Mouse (Mus musculus): ENCODE results near the gene Tacc2. TPM values are rescaled to one million over a fixed set of nuclear protein-coding genes. Genes with fewer than 3 reads are reported as not detected.
A peak's percentile ranks its signal among the peaks of the same experiment; 100 is the strongest.

The Tacc2 gene
- polyA plus RNA-seq, 1 experiment from 2014 or later = 72.4 TPM

DNA sequence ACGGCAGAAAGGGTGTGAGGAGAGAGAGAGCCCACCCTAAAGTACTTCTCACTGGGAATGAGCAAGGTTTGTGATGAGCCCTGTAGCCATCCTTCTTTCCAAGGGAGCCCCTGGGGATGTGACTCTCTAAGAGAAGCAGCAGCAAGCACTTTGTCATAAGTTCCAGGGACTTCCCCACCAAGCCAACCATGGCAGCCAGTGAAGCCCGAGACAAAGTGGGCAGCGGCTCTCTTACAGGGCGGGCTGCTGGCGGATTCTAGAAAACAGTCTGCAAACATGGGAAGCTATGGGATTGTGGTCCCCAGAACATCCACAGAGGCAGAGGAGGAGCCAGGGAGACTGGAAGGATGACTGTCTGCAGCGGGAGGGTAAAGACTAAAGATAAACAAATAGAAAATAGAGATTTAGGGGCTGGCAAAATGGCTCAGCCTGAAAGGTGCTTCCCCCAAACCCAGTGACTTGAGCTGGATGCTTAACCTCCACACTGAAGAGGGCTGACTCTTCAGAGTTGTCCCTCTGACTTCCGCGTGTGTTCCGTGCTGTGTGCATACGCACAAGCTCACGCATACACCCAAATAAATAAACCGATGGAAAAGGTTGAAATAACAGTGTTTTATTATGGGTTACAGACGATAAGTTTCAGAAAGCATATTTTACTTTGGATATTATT, 118.6 kb downstream of the Tacc2 start:
- Histone ChIP-seq H3K9ac (replicated peaks; ENCODE audit: low read length) (peak overlapping the region; percentile 36; the same call in 1 of the 2 replicates), H3K27me3 (ENCODE audit: control insufficient read depth, insufficient read depth, low read length) (no peaks in the 10 kb centered on the region), H3K4me3 (replicated peaks; ENCODE audit: low read depth, low read length) (peak overlapping the region; percentile 93; the same call in 1 of the 2 replicates), H3K9me3 (ENCODE audit: control insufficient read depth, low read length) (no peaks in the 10 kb centered on the region), H3K27ac (replicated peaks; ENCODE audit: low read depth, low read length) (0 out of 2 replicates have a peak overlapping the region, but pooled peaks have one; percentile 20), H3K4me1 (ENCODE audit: control insufficient read depth, insufficient read depth, low read length) (peaks cover 47% of the 10 kb centered on the region), H3K36me3 (ENCODE audit: control insufficient read depth, insufficient read depth, low read length) (0 out of 2 replicates have a peak, but pooled peaks cover under 1% of the 10 kb centered on the region), H3K4me2 (ENCODE audit: low read length) (peak overlapping the region; percentile 75)
- WGBS = 67% methylated on average over 13 of the region's 13 CpGs
- no peak for DNase-seq
- no peak for ATAC-seq (ENCODE audit: low FRiP score, low TSS enrichment)

DNA sequence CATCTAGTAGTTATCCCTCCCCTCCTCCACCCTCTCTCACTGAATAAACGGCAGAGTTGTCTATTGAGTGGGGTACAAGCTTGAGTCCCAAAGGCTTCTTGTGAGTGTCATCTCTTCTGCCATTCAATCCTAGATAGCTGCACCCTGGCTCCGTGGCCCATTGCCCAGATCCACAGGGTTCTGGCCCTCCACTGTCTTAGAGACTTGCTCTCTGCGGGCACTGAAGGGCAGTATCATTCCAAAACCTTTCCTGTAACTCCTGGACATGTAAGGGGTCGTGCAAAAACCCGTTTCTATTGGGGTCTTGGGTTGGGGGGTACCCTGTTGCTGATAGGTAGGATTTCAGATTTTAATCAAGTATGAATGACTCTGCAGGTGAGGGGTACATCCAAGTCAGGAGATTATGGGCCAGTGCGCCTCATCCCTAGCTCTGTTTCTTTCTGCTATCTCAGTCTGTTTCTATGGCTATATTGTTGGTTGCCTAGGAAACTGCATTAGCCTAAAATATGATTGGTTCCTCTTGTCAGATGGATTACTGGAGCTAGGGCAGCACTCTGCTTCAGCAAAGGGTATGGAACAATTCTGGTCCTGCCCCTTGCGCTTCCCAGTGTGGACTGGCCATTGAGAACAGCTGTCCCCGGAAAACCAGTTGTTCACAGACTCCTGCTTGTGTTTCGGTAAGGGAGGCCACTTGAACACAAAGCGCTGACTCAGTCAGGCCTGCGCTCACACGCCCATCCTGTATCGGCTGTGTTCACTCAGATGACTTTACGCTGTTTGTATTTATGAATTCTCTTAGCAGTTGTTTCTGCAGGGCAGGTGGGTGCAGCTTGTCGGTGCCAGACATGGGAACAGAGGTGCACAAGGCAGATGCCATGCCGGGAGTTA, 119.4 kb downstream of the Tacc2 start:
- ATAC-seq (ENCODE audit: low FRiP score, low TSS enrichment) = no peak
- peak; percentile 73 for DNase-seq

DNA sequence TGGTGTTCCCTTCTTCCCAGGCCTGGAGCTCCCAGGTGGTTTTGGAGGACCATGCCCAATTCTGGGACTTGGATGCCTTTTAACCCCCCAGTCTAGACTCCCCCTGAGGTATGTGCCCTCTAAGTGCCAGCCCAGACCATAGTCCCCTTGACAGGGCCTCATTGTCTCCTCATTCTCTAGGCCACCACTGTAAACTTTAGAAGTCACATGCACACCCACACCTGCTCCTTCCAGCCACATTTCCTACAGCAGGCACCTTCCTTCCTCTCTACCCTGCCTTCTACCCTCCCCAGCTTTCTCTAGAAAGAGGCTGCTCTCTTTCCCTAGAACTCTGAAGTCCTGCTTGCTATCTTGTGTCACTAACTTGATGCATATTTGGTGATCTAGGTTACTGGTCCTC, 121.2 kb downstream of the Tacc2 start:
- H3K4me1 ChIP-seq (ENCODE audit: control insufficient read depth, insufficient read depth, low read length) = peaks cover 42% of the 10 kb centered on the region
- H3K9ac ChIP-seq (replicated peaks; ENCODE audit: low read length) = no peak overlapping the region
- H3K9me3 ChIP-seq (ENCODE audit: control insufficient read depth, low read length) = no peaks in the 10 kb centered on the region
- no peak overlapping the region for H3K4me3 ChIP-seq (replicated peaks; ENCODE audit: low read depth, low read length)
- H3K36me3 ChIP-seq (ENCODE audit: control insufficient read depth, insufficient read depth, low read length) = 0 out of 2 replicates have a peak, but pooled peaks cover 5% of the 10 kb centered on the region
- no peak overlapping the region for H3K4me2 ChIP-seq (ENCODE audit: low read length)
- ATAC-seq (ENCODE audit: low FRiP score, low TSS enrichment) (no peak), DNase-seq (no peak)
- no peak overlapping the region for H3K27ac ChIP-seq (replicated peaks; ENCODE audit: low read depth, low read length)
- no peaks in the 10 kb centered on the region for H3K27me3 ChIP-seq (ENCODE audit: control insufficient read depth, insufficient read depth, low read length)

More for the DNA sequence above, 119.4 kb downstream of the Tacc2 start:
- Histone ChIP-seq H3K36me3 (ENCODE audit: control insufficient read depth, insufficient read depth, low read length) (0 out of 2 replicates have a peak, but pooled peaks cover 5% of the 10 kb centered on the region), H3K9ac (replicated peaks; ENCODE audit: low read length) (peak overlapping the region; percentile 3; the same call in 1 of the 2 replicates), H3K27ac (replicated peaks; ENCODE audit: low read depth, low read length) (peak overlapping the region; percentile 65), H3K9me3 (ENCODE audit: control insufficient read depth, low read length) (no peaks in the 10 kb centered on the region), H3K4me2 (ENCODE audit: low read length) (peak overlapping the region; percentile 75), H3K27me3 (ENCODE audit: control insufficient read depth, insufficient read depth, low read length) (no peaks in the 10 kb centered on the region), H3K4me1 (ENCODE audit: control insufficient read depth, insufficient read depth, low read length) (peaks cover 46% of the 10 kb centered on the region), H3K4me3 (replicated peaks; ENCODE audit: low read depth, low read length) (peak overlapping the region; percentile 17)
- 35% methylated on average over 16 of the region's 16 CpGs for WGBS

DNA sequence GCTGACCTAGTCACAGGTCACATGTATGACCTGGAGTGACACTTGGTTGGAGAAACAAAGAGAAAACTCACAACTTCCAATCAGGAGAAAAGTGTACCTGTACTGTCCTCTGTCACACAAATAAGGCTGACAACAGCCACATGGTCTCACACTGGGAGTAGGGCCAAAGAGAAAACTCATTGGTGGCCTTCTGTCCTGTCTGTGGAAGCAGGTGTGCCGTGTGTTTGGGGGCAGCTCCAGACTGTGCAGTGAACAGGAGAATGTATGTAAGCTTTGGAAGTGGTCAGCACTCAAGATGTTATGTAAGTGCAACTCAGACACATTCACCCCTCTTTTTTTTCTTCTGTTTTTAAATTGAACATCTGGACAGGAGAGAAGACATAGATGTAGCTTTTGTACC, 124.1 kb downstream of the Tacc2 start:
- H3K9me3 ChIP-seq (ENCODE audit: control insufficient read depth, low read length) = no peaks in the 10 kb centered on the region
- ATAC-seq (ENCODE audit: low FRiP score, low TSS enrichment) (no peak), DNase-seq (no peak)
- 0 out of 2 replicates have a peak, but pooled peaks cover 5% of the 10 kb centered on the region for H3K36me3 ChIP-seq (ENCODE audit: control insufficient read depth, insufficient read depth, low read length)
- H3K9ac ChIP-seq (replicated peaks; ENCODE audit: low read length) = no peak overlapping the region
- H3K4me2 ChIP-seq (ENCODE audit: low read length) = no peak overlapping the region
- peaks cover 18% of the 10 kb centered on the region for H3K4me1 ChIP-seq (ENCODE audit: control insufficient read depth, insufficient read depth, low read length)
- H3K27ac ChIP-seq (replicated peaks; ENCODE audit: low read depth, low read length) = no peak overlapping the region
- H3K4me3 ChIP-seq (replicated peaks; ENCODE audit: low read depth, low read length) = no peak overlapping the region
- no peaks in the 10 kb centered on the region for H3K27me3 ChIP-seq (ENCODE audit: control insufficient read depth, insufficient read depth, low read length)
- WGBS = 88% methylated on average over 1 of the region's 1 CpGs

DNA sequence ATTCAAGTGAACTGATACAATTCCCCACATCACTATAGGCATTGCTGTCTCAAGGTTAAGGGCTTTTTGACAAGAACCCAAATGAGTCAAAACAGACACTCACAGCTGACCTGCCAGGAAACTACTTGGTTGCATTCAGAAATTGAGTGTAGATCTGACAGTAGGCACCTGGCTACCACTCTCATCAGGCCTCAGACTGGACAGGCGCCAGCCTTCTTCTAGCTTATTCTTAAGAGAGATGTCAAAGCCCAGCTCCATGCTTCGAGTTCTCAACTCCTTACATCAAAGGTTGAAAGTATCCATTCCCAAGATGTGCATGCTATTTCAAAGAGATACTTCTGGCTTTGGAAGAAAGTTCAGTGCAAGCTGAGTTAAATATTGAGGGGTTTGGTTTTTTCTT, 128.0 kb downstream of the Tacc2 start:
- Histone ChIP-seq H3K9ac (replicated peaks; ENCODE audit: low read length) (no peak overlapping the region), H3K36me3 (ENCODE audit: control insufficient read depth, insufficient read depth, low read length) (0 out of 2 replicates have a peak, but pooled peaks cover 5% of the 10 kb centered on the region), H3K27me3 (ENCODE audit: control insufficient read depth, insufficient read depth, low read length) (no peaks in the 10 kb centered on the region), H3K4me3 (replicated peaks; ENCODE audit: low read depth, low read length) (no peak overlapping the region), H3K27ac (replicated peaks; ENCODE audit: low read depth, low read length) (no peak overlapping the region), H3K9me3 (ENCODE audit: control insufficient read depth, low read length) (no peaks in the 10 kb centered on the region), H3K4me2 (ENCODE audit: low read length) (no peak overlapping the region), H3K4me1 (ENCODE audit: control insufficient read depth, insufficient read depth, low read length) (peaks cover 19% of the 10 kb centered on the region)
- DNase-seq = no peak
- ATAC-seq (ENCODE audit: low FRiP score, low TSS enrichment) = no peak
- 78% methylated on average over 2 of the region's 2 CpGs for WGBS

DNA sequence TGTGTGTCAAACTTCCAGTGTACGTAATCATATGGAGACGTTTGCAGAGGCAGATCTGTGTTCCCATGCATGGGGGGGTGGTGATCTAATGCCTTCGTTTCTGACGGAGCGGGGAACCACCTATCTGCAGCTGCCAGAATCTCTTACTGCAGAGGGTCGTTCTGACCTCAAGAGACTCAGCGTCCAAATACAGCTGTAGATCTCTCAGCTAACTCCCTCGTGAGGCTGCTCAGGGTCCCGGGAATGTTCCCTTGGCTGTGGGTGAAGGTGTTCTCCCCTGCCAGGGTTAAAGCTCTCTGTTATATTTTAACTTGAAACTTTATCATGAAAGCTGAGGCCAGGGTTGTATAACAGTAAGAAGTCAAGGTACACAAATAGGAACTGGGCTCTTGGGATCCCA, 131.7 kb downstream of the Tacc2 start:
- 50% methylated on average over 9 of the region's 9 CpGs for WGBS
- H3K4me1 ChIP-seq (ENCODE audit: control insufficient read depth, insufficient read depth, low read length) = peaks cover 35% of the 10 kb centered on the region

DNA sequence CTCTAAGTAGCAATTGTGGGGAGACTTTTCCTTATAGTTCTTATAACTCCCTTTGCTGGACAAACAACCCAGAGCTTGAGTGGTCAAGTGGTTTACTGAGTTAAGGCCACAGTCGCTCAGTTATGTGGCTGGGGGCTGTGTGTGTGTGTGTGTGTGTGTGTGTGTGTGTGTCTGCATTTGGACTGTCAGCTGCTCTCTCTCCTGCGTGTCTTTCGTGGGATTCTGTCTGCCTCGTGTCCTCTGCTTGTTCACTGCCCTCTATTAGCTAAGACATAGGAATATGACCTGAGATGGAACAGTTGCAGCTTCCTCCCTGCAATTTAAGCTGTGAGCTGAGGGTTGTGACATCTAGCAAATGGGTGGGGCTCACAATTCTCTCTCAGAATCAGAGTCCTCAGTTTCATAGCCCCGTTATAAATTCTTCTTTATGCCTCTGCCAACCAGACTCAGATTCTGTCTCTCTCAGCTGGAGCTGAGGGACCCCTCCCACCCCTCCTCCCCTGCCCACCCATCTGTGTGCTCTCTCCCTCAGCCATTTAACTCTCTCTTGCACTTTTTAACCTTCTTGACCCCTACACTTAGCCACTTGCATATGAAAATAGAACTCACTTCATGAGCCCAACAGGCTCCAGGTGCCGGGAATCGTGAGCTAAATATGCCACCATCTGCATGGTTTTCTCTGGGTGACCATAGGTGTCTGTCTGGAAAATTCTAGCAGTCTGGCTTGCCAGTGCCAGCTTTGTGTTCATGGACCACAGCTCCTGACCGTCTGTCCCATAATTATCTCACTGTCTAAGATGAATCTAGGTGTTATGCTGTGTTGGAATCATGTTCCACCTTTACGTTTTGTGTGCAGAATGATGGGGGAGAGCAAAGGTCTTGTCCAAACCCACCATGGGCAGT, 132.4 kb downstream of the Tacc2 start:
- Histone ChIP-seq H3K4me2 (ENCODE audit: low read length) (no peak overlapping the region), H3K36me3 (ENCODE audit: control insufficient read depth, insufficient read depth, low read length) (no peaks in the 10 kb centered on the region), H3K27me3 (ENCODE audit: control insufficient read depth, insufficient read depth, low read length) (no peaks in the 10 kb centered on the region), H3K4me3 (replicated peaks; ENCODE audit: low read depth, low read length) (no peak overlapping the region), H3K9ac (replicated peaks; ENCODE audit: low read length) (no peak overlapping the region), H3K4me1 (ENCODE audit: control insufficient read depth, insufficient read depth, low read length) (peaks cover 35% of the 10 kb centered on the region), H3K27ac (replicated peaks; ENCODE audit: low read depth, low read length) (peak overlapping the region; percentile 50), H3K9me3 (ENCODE audit: control insufficient read depth, low read length) (no peaks in the 10 kb centered on the region)
- DNase-seq (no peak), ATAC-seq (ENCODE audit: low FRiP score, low TSS enrichment) (no peak)
- WGBS = 58% methylated on average over 9 of the region's 9 CpGs

More for the DNA sequence above, 131.7 kb downstream of the Tacc2 start:
- H3K4me3 ChIP-seq (replicated peaks; ENCODE audit: low read depth, low read length) = no peak overlapping the region
- DNase-seq = no peak
- H3K9me3 ChIP-seq (ENCODE audit: control insufficient read depth, low read length) = no peaks in the 10 kb centered on the region
- no peak overlapping the region for H3K4me2 ChIP-seq (ENCODE audit: low read length)
- no peaks in the 10 kb centered on the region for H3K27me3 ChIP-seq (ENCODE audit: control insufficient read depth, insufficient read depth, low read length)
- ATAC-seq (ENCODE audit: low FRiP score, low TSS enrichment) = no peak
- H3K36me3 ChIP-seq (ENCODE audit: control insufficient read depth, insufficient read depth, low read length) = no peaks in the 10 kb centered on the region
- H3K27ac ChIP-seq (replicated peaks; ENCODE audit: low read depth, low read length) = no peak overlapping the region
- no peak overlapping the region for H3K9ac ChIP-seq (replicated peaks; ENCODE audit: low read length)

DNA sequence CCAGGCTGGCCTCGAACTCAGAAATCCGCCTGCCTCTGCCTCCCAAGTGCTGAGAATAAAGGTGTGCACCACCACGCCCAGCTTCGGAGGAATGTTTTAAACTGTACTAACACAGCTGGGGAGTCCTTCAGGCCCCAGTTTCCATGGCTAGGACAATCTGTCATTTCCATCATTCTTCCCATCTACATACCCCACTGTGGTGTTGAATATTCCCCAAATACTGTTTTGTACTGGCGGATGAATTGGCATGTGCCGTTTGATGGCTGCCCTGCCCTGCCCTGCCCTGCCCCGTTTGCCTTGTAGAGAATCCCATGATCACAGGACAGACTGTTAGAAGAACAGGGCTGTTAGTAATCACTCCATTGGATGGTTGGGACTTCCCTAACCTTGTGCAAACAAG, 134.6 kb downstream of the Tacc2 start:
- H3K4me3 ChIP-seq (replicated peaks; ENCODE audit: low read depth, low read length) = no peak overlapping the region
- 93% methylated on average over 7 of the region's 7 CpGs for WGBS
- no peak overlapping the region for H3K4me2 ChIP-seq (ENCODE audit: low read length)
- ATAC-seq (ENCODE audit: low FRiP score, low TSS enrichment) = no peak
- no peak overlapping the region for H3K9ac ChIP-seq (replicated peaks; ENCODE audit: low read length)
- peaks cover 4% of the 10 kb centered on the region; the same call in 1 of the 2 replicates for H3K36me3 ChIP-seq (ENCODE audit: control insufficient read depth, insufficient read depth, low read length)
- DNase-seq = no peak
- no peak overlapping the region for H3K27ac ChIP-seq (replicated peaks; ENCODE audit: low read depth, low read length)
- no peaks in the 10 kb centered on the region for H3K27me3 ChIP-seq (ENCODE audit: control insufficient read depth, insufficient read depth, low read length)
- no peaks in the 10 kb centered on the region for H3K9me3 ChIP-seq (ENCODE audit: control insufficient read depth, low read length)
- H3K4me1 ChIP-seq (ENCODE audit: control insufficient read depth, insufficient read depth, low read length) = peaks cover 35% of the 10 kb centered on the region
